22 mouse cellular contexts compared by ENCODE assay signal in genomic region chr17:63786444-63786843, GRCm38 (mm10).
DNase-seq lines count a peak whose midpoint lies in the region; ATAC-seq and TF ChIP-seq lines count a peak whose summit lies in the region.
"Had no signal": no experiment of that assay in that cellular context is flagged by ENCODE, and none has a peak within 500 bp of the region (broad histone marks: within the 10 kb centered on the region; RNA-seq: fewer than 3 reads in every experiment).

No protein-coding gene starts in this region.

- TF ChIP-seq CTCF in liver, adult 2 months (IDR thresholded peaks at IDR 0.05; ENCODE audit: low read depth, low read length): peak; percentile 6; the same call in 1 of the 2 replicates
- peak; percentile 64 for TF ChIP-seq CTCF in E14TG2a.4 (conservative IDR thresholded peaks at IDR 0.05; ENCODE audit: low read length)

- no peak for ATAC-seq in liver, embryonic 11.5 days (replicated peaks; ENCODE audit: low FRiP score)
- ATAC-seq: intestine, embryonic 15.5 days had no signal

- 82% methylated on average over 11 of the region's 11 CpGs for WGBS in liver, adult 2 months
- WGBS in liver, embryonic 11.5 days: 80% methylated on average over 11 of the region's 11 CpGs

- H3K9me3 ChIP-seq in liver, embryonic 11.5 days (ENCODE audit: control insufficient read depth, low read length): no peaks in the 10 kb centered on the region
- H3K9me3 ChIP-seq in E14TG2a.4 (ENCODE audit: low read length): no peaks in the 10 kb centered on the region
- H3K9me3 ChIP-seq: embryonic facial prominence, embryonic 12.5 days; G1E; hindbrain, embryonic 15.5 days; intestine, embryonic 15.5 days; liver, embryonic 13.5 days had no signal

- H3K27me3 ChIP-seq in liver, adult 2 months (ENCODE audit: control insufficient read depth, insufficient read depth, low read length): no peaks in the 10 kb centered on the region
- no peaks in the 10 kb centered on the region for H3K27me3 ChIP-seq in liver, embryonic 11.5 days (replicated peaks; ENCODE audit: control insufficient read depth, insufficient read depth, low read length)
- H3K27me3 ChIP-seq in E14TG2a.4 (ENCODE audit: insufficient read depth, low read length): no peaks in the 10 kb centered on the region
- H3K27me3 ChIP-seq: embryonic facial prominence, embryonic 12.5 days; hindbrain, embryonic 15.5 days; intestine, embryonic 15.5 days; liver, embryonic 13.5 days had no signal

- H3K4me3 ChIP-seq in liver, adult 2 months (ENCODE audit: insufficient read depth, low read depth, low read length): no peak overlapping the region
- no peak overlapping the region for H3K4me3 ChIP-seq in liver, embryonic 11.5 days (ENCODE audit: low read depth, low read length)
- H3K4me3 ChIP-seq in E14TG2a.4 (replicated peaks; ENCODE audit: low read length): no peak overlapping the region
- H3K4me3 ChIP-seq: embryonic facial prominence, embryonic 12.5 days; hindbrain, embryonic 15.5 days; intestine, embryonic 15.5 days; left cerebral cortex, adult 2 months; liver, embryonic 13.5 days had no signal

- no peak overlapping the region for H3K9ac ChIP-seq in liver, adult 2 months (ENCODE audit: low read depth, low read length)
- no peak overlapping the region for H3K9ac ChIP-seq in liver, embryonic 11.5 days (ENCODE audit: low read depth, low read length)
- H3K9ac ChIP-seq: embryonic facial prominence, embryonic 12.5 days; hindbrain, embryonic 15.5 days; intestine, embryonic 15.5 days; liver, embryonic 13.5 days had no signal

- DNase-seq in liver, adult 2 months (ENCODE audit: extremely low read depth, low read depth, low spot score): no peak
- no peak for DNase-seq in liver, embryonic 11.5 days (ENCODE audit: low spot score)
- peak; percentile 18 for DNase-seq in A20 (ENCODE audit: low read depth, low spot score)
- DNase-seq in R1 (ENCODE audit: low read depth, low spot score): peak; percentile 70
- no peak for DNase-seq in adrenal gland, postnatal 14 days
- DNase-seq in adrenal gland, postnatal 25 days: no peak
- DNase-seq: cerebellum, adult 2 months; cerebellum, postnatal 25 days; gastrocnemius, postnatal 36 days; heart, postnatal 4 days; layer of hippocampus, adult 9-11 months; left cerebral cortex, postnatal 4 days; liver, embryonic 13.5 days; right cerebral cortex, adult 18-20 months; right cerebral cortex, postnatal 4 days had no signal

- H3K36me3 ChIP-seq in liver, adult 2 months (ENCODE audit: control insufficient read depth, insufficient read depth, low read length): no peaks in the 10 kb centered on the region
- no peaks in the 10 kb centered on the region for H3K36me3 ChIP-seq in liver, embryonic 11.5 days (ENCODE audit: control insufficient read depth, insufficient read depth, low read length)
- no peaks in the 10 kb centered on the region for H3K36me3 ChIP-seq in E14TG2a.4 (ENCODE audit: insufficient read depth, low read length)
- H3K36me3 ChIP-seq: embryonic facial prominence, embryonic 12.5 days; G1E; hindbrain, embryonic 15.5 days; intestine, embryonic 15.5 days; liver, embryonic 13.5 days had no signal

- TF ChIP-seq POLR2A in liver, adult 2 months (IDR thresholded peaks at IDR 0.05; ENCODE audit: extremely low read depth, insufficient read depth, low read length): no peak

- no peaks in the 10 kb centered on the region for H3K4me1 ChIP-seq in liver, adult 2 months (ENCODE audit: control insufficient read depth, insufficient read depth, low read length)
- H3K4me1 ChIP-seq in liver, embryonic 11.5 days (replicated peaks; ENCODE audit: control insufficient read depth, insufficient read depth, low read length): no peaks in the 10 kb centered on the region
- peaks cover 5% of the 10 kb centered on the region for H3K4me1 ChIP-seq in E14TG2a.4 (replicated peaks; ENCODE audit: low read depth, low read length)
- H3K4me1 ChIP-seq: embryonic facial prominence, embryonic 12.5 days; hindbrain, embryonic 15.5 days; liver, embryonic 13.5 days had no signal

- no peak overlapping the region for H3K27ac ChIP-seq in liver, adult 2 months (replicated peaks; ENCODE audit: insufficient read depth, low read depth, low read length)
- H3K27ac ChIP-seq in liver, embryonic 11.5 days (ENCODE audit: low read depth, low read length): no peak overlapping the region
- H3K27ac ChIP-seq: embryonic facial prominence, embryonic 12.5 days; hindbrain, embryonic 15.5 days; intestine, embryonic 15.5 days; left cerebral cortex, adult 2 months; liver, embryonic 13.5 days had no signal

- H3K79me2 ChIP-seq in liver, adult 2 months (ENCODE audit: control insufficient read depth, insufficient read depth, low read length): no peaks in the 10 kb centered on the region

- H3K4me2 ChIP-seq in liver, embryonic 11.5 days: no peak overlapping the region
- H3K4me2 ChIP-seq: embryonic facial prominence, embryonic 12.5 days; hindbrain, embryonic 15.5 days; intestine, embryonic 15.5 days; liver, embryonic 13.5 days; midbrain, embryonic 11.5 days had no signal

Comparison
In these comparisons a context has a peak if more than half of its experiments do, and no peak if none do; other contexts are left out.
1. DNase-seq: peak in A20 (single experiment) and R1 (single experiment); none in liver, adult 2 months (single experiment), liver, embryonic 11.5 days (single experiment), adrenal gland, postnatal 14 days (single experiment) and adrenal gland, postnatal 25 days (single experiment).